Mouse (Mus musculus): ENCODE results near the gene Ints3. TPM values are rescaled to one million over a fixed set of nuclear protein-coding genes. Genes with fewer than 3 reads are reported as not detected.

Ints3 gene
- polyA plus RNA-seq, 1 experiment from 2014 or later, result 45.8 TPM

- 48% methylated on average over 5 of the region's 5 CpGs for WGBS
- peaks cover 12% of the 10 kb centered on the region for H3K36me3 ChIP-seq (ENCODE audit: control insufficient read depth, insufficient read depth, low read length)
Measured at GRCm38 (mm10) chr3:90412312-90413010, 21.0 kb downstream of the Ints3 start.

GRCm38 (mm10) chr3:90408721-90409120 is 24.7 kb downstream of the Ints3 start:
- Histone ChIP-seq H3K4me1 (ENCODE audit: control insufficient read depth, insufficient read depth, low read length) (no peaks in the 10 kb centered on the region), H3K9ac (ENCODE audit: low read length) (no peak overlapping the region), H3K36me3 (ENCODE audit: control insufficient read depth, insufficient read depth, low read length) (peaks cover 15% of the 10 kb centered on the region), H3K9me3 (ENCODE audit: control insufficient read depth, low read length) (no peaks in the 10 kb centered on the region), H3K4me3 (ENCODE audit: low read depth, low read length) (no peak overlapping the region), H3K27ac (ENCODE audit: low read depth, low read length) (no peak overlapping the region), H3K27me3 (ENCODE audit: control insufficient read depth, insufficient read depth, low read length) (no peaks in the 10 kb centered on the region), H3K4me2 (ENCODE audit: low read depth) (no peak overlapping the region)
- ATAC-seq (ENCODE audit: insufficient read depth, low FRiP score, low TSS enrichment) (no peak), DNase-seq (ENCODE audit: low spot score) (no peak)
- 90% methylated on average over 3 of the region's 3 CpGs for WGBS

More at GRCm38 (mm10) chr3:90412312-90413010, 21.0 kb downstream of the Ints3 start:
- Histone ChIP-seq H3K9me3 (ENCODE audit: control insufficient read depth, low read length) (no peaks in the 10 kb centered on the region), H3K9ac (ENCODE audit: low read length) (no peak overlapping the region), H3K27ac (ENCODE audit: low read depth, low read length) (no peak overlapping the region), H3K4me3 (ENCODE audit: low read depth, low read length) (no peak overlapping the region), H3K4me1 (ENCODE audit: control insufficient read depth, insufficient read depth, low read length) (no peaks in the 10 kb centered on the region), H3K4me2 (ENCODE audit: low read depth) (no peak overlapping the region), H3K27me3 (ENCODE audit: control insufficient read depth, insufficient read depth, low read length) (no peaks in the 10 kb centered on the region)
- DNase-seq (ENCODE audit: low spot score) (peak; percentile 65), ATAC-seq (ENCODE audit: insufficient read depth, low FRiP score, low TSS enrichment) (no peak)

- no peaks in the 10 kb centered on the region for H3K27me3 ChIP-seq (ENCODE audit: control insufficient read depth, insufficient read depth, low read length)
- 89% methylated on average over 5 of the region's 5 CpGs for WGBS
- no peaks in the 10 kb centered on the region for H3K9me3 ChIP-seq (ENCODE audit: control insufficient read depth, low read length)
- DNase-seq (ENCODE audit: low spot score) (no peak), ATAC-seq (ENCODE audit: insufficient read depth, low FRiP score, low TSS enrichment) (no peak)
- peaks cover 20% of the 10 kb centered on the region for H3K36me3 ChIP-seq (ENCODE audit: control insufficient read depth, insufficient read depth, low read length)
- no peak overlapping the region for H3K9ac ChIP-seq (ENCODE audit: low read length)
- no peak overlapping the region for H3K4me2 ChIP-seq (ENCODE audit: low read depth)
- H3K4me1 ChIP-seq (ENCODE audit: control insufficient read depth, insufficient read depth, low read length), result no peaks in the 10 kb centered on the region
- no peak overlapping the region for H3K4me3 ChIP-seq (ENCODE audit: low read depth, low read length)
- H3K27ac ChIP-seq (ENCODE audit: low read depth, low read length), result no peak overlapping the region
Measured at GRCm38 (mm10) chr3:90406414-90406813, 27.0 kb downstream of the Ints3 start.

GRCm38 (mm10) chr3:90404609-90405008 is 28.8 kb downstream of the Ints3 start:
- 84% methylated on average over 4 of the region's 4 CpGs for WGBS

GRCm38 (mm10) chr3:90404121-90404520 is 29.3 kb downstream of the Ints3 start:
- ATAC-seq (ENCODE audit: insufficient read depth, low FRiP score, low TSS enrichment), result no peak
- no peak overlapping the region for H3K27ac ChIP-seq (ENCODE audit: low read depth, low read length)
- H3K4me1 ChIP-seq (ENCODE audit: control insufficient read depth, insufficient read depth, low read length), result no peaks in the 10 kb centered on the region
- H3K9me3 ChIP-seq (ENCODE audit: control insufficient read depth, low read length), result no peaks in the 10 kb centered on the region
- H3K4me3 ChIP-seq (ENCODE audit: low read depth, low read length), result no peak overlapping the region
- no peak for DNase-seq (ENCODE audit: low spot score)
- no peaks in the 10 kb centered on the region for H3K27me3 ChIP-seq (ENCODE audit: control insufficient read depth, insufficient read depth, low read length)
- 86% methylated on average over 3 of the region's 3 CpGs for WGBS
- peaks cover 22% of the 10 kb centered on the region for H3K36me3 ChIP-seq (ENCODE audit: control insufficient read depth, insufficient read depth, low read length)
- no peak overlapping the region for H3K9ac ChIP-seq (ENCODE audit: low read length)
- H3K4me2 ChIP-seq (ENCODE audit: low read depth), result no peak overlapping the region

More at GRCm38 (mm10) chr3:90404609-90405008, 28.8 kb downstream of the Ints3 start:
- Histone ChIP-seq H3K4me2 (ENCODE audit: low read depth) (no peak overlapping the region), H3K9me3 (ENCODE audit: control insufficient read depth, low read length) (no peaks in the 10 kb centered on the region), H3K9ac (ENCODE audit: low read length) (no peak overlapping the region), H3K36me3 (ENCODE audit: control insufficient read depth, insufficient read depth, low read length) (peaks cover 22% of the 10 kb centered on the region), H3K27me3 (ENCODE audit: control insufficient read depth, insufficient read depth, low read length) (no peaks in the 10 kb centered on the region), H3K4me1 (ENCODE audit: control insufficient read depth, insufficient read depth, low read length) (no peaks in the 10 kb centered on the region), H3K27ac (ENCODE audit: low read depth, low read length) (no peak overlapping the region), H3K4me3 (ENCODE audit: low read depth, low read length) (no peak overlapping the region)
- no peak for ATAC-seq (ENCODE audit: insufficient read depth, low FRiP score, low TSS enrichment)
- DNase-seq (ENCODE audit: low spot score), result no peak

GRCm38 (mm10) chr3:90400993-90401392 is 32.4 kb downstream of the Ints3 start:
- H3K36me3 ChIP-seq (ENCODE audit: control insufficient read depth, insufficient read depth, low read length), result peaks cover 18% of the 10 kb centered on the region
- H3K4me1 ChIP-seq (ENCODE audit: control insufficient read depth, insufficient read depth, low read length), result no peaks in the 10 kb centered on the region
- no peak for ATAC-seq (ENCODE audit: insufficient read depth, low FRiP score, low TSS enrichment)
- H3K4me3 ChIP-seq (ENCODE audit: low read depth, low read length), result no peak overlapping the region
- no peaks in the 10 kb centered on the region for H3K27me3 ChIP-seq (ENCODE audit: control insufficient read depth, insufficient read depth, low read length)
- H3K9me3 ChIP-seq (ENCODE audit: control insufficient read depth, low read length), result no peaks in the 10 kb centered on the region
- H3K9ac ChIP-seq (ENCODE audit: low read length), result no peak overlapping the region
- DNase-seq (ENCODE audit: low spot score), result no peak
- no peak overlapping the region for H3K4me2 ChIP-seq (ENCODE audit: low read depth)
- 84% methylated on average over 4 of the region's 4 CpGs for WGBS
- no peak overlapping the region for H3K27ac ChIP-seq (ENCODE audit: low read depth, low read length)

GRCm38 (mm10) chr3:90395629-90396028 is 37.8 kb downstream of the Ints3 start:
- peaks cover 29% of the 10 kb centered on the region for H3K36me3 ChIP-seq (ENCODE audit: control insufficient read depth, insufficient read depth, low read length)
- no peaks in the 10 kb centered on the region for H3K9me3 ChIP-seq (ENCODE audit: control insufficient read depth, low read length)
- H3K27ac ChIP-seq (ENCODE audit: low read depth, low read length), result no peak overlapping the region

GRCm38 (mm10) chr3:90392661-90393060 is 40.8 kb downstream of the Ints3 start:
- ATAC-seq (ENCODE audit: insufficient read depth, low FRiP score, low TSS enrichment) (no peak), DNase-seq (ENCODE audit: low spot score) (no peak)
- no peaks in the 10 kb centered on the region for H3K9me3 ChIP-seq (ENCODE audit: control insufficient read depth, low read length)
- no peak overlapping the region for H3K4me3 ChIP-seq (ENCODE audit: low read depth, low read length)
- H3K4me1 ChIP-seq (ENCODE audit: control insufficient read depth, insufficient read depth, low read length), result peaks cover 13% of the 10 kb centered on the region
- peaks cover 22% of the 10 kb centered on the region for H3K36me3 ChIP-seq (ENCODE audit: control insufficient read depth, insufficient read depth, low read length)
- no peak overlapping the region for H3K9ac ChIP-seq (ENCODE audit: low read length)
- 88% methylated on average over 3 of the region's 3 CpGs for WGBS
- H3K27ac ChIP-seq (ENCODE audit: low read depth, low read length), result no peak overlapping the region
- H3K4me2 ChIP-seq (ENCODE audit: low read depth), result no peak overlapping the region
- no peaks in the 10 kb centered on the region for H3K27me3 ChIP-seq (ENCODE audit: control insufficient read depth, insufficient read depth, low read length)

More at GRCm38 (mm10) chr3:90395629-90396028, 37.8 kb downstream of the Ints3 start:
- DNase-seq (ENCODE audit: low spot score) (no peak), ATAC-seq (ENCODE audit: insufficient read depth, low FRiP score, low TSS enrichment) (no peak)
- no peak overlapping the region for H3K4me3 ChIP-seq (ENCODE audit: low read depth, low read length)
- H3K9ac ChIP-seq (ENCODE audit: low read length), result no peak overlapping the region
- 89% methylated on average over 3 of the region's 3 CpGs for WGBS
- H3K4me1 ChIP-seq (ENCODE audit: control insufficient read depth, insufficient read depth, low read length), result no peaks in the 10 kb centered on the region
- no peak overlapping the region for H3K4me2 ChIP-seq (ENCODE audit: low read depth)
- H3K27me3 ChIP-seq (ENCODE audit: control insufficient read depth, insufficient read depth, low read length), result no peaks in the 10 kb centered on the region

GRCm38 (mm10) chr3:90391941-90392340 is 41.5 kb downstream of the Ints3 start:
- Histone ChIP-seq H3K9me3 (ENCODE audit: control insufficient read depth, low read length) (no peaks in the 10 kb centered on the region), H3K4me3 (ENCODE audit: low read depth, low read length) (no peak overlapping the region), H3K27ac (ENCODE audit: low read depth, low read length) (no peak overlapping the region), H3K4me2 (ENCODE audit: low read depth) (no peak overlapping the region), H3K27me3 (ENCODE audit: control insufficient read depth, insufficient read depth, low read length) (no peaks in the 10 kb centered on the region), H3K9ac (ENCODE audit: low read length) (no peak overlapping the region), H3K36me3 (ENCODE audit: control insufficient read depth, insufficient read depth, low read length) (peaks cover 22% of the 10 kb centered on the region), H3K4me1 (ENCODE audit: control insufficient read depth, insufficient read depth, low read length) (peaks cover 13% of the 10 kb centered on the region)
- 89% methylated on average over 8 of the region's 8 CpGs for WGBS
- ATAC-seq (ENCODE audit: insufficient read depth, low FRiP score, low TSS enrichment), result no peak
- DNase-seq (ENCODE audit: low spot score), result no peak

Measured in neural tube, embryonic 11.5 days (tissue).